Mouse (Mus musculus): ENCODE measurements at regions not wholly inside any gene's neighbourhood (a gene's known extent, or its start where the extent isn't known, plus 50 kb on each side); places are given as distances from the start of the nearest gene placed in this dataset.

GRCm38 (mm10) chr1:52305679-52306632 lies 72.9 kb upstream of the Gls start:
- no peak for DNase-seq (ENCODE audit: low read depth, low spot score)

- peak; percentile 38 for DNase-seq (ENCODE audit: low read depth, low spot score)
These were observed 69.5 kb upstream of the Gls start for GRCm38 (mm10) chr1:52302557-52302956.

- no peak for DNase-seq (ENCODE audit: low read depth, low spot score)
These were observed 68.2 kb upstream of the Gls start for GRCm38 (mm10) chr1:52301266-52301665.

- peak; percentile 19 for DNase-seq (ENCODE audit: low read depth, low spot score)
These were observed 66.5 kb upstream of the Gls start for GRCm38 (mm10) chr1:52299559-52299958.

- DNase-seq (ENCODE audit: low read depth, low spot score), result no peak
These were observed 65.3 kb upstream of the Gls start for GRCm38 (mm10) chr1:52298336-52298735.

- no peak for DNase-seq (ENCODE audit: low read depth, low spot score)
These were observed 63.1 kb upstream of the Gls start for GRCm38 (mm10) chr1:52296178-52296577.

GRCm38 (mm10) chr1:52294521-52294920 lies 61.5 kb upstream of the Gls start:
- DNase-seq (ENCODE audit: low read depth, low spot score), result no peak

- DNase-seq (ENCODE audit: low read depth, low spot score), result no peak
These were observed 60.5 kb upstream of the Gls start for GRCm38 (mm10) chr1:52293393-52294099.

Data from retina, postnatal 7 days (tissue).